Mouse (Mus musculus): ENCODE data around the gene Rftn1.

Rftn1 gene

DNA sequence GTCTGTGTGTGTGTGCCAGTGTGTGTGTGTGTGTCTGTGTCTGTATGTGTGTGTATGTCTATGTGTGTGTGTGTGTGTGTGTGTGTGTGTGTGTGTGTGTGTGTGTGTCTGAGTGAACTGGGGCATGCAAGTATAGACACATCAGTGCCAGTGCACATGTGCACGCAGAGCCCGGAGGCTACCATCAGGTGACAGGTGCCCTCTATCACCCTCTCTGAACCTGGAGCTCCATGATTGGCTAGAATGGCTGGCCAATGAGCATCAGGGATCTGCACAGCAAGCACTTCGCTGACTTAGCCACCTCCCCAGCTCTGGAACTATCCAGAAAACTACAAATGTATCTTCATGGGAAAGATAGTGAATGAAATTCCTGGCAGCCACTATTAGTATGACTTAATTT, 16.7 kb downstream of the Rftn1 start:
- DNase-seq (ENCODE audit: extremely low read depth, low read depth, low spot score), result no peak

GRCm38 (mm10) chr17:50173368-50173767, 17.1 kb downstream of the Rftn1 start:
- no peak for DNase-seq (ENCODE audit: extremely low read depth, low read depth, low spot score)

DNA sequence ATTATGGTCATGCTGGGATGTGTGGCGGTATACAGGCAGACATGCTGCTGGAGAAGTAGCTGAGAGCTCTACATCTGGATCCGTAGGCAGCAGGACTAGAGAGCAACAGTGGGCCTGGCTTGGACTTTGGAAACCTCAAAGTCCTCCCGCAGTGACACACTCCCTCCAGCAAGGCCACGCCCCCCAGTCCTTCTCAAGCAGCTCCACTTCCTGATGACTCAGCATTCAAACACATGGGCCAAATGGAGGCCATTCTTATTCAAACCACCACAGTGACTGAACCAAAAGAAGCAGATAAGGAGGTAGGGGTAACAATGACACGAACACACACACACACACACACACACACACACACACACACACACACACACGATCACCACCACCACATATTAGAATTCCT, 17.7 kb downstream of the Rftn1 start:
- DNase-seq (ENCODE audit: extremely low read depth, low read depth, low spot score), result no peak

GRCm38 (mm10) chr17:50170935-50171545, 19.4 kb downstream of the Rftn1 start:
- DNase-seq (ENCODE audit: extremely low read depth, low read depth, low spot score), result no peak

DNA sequence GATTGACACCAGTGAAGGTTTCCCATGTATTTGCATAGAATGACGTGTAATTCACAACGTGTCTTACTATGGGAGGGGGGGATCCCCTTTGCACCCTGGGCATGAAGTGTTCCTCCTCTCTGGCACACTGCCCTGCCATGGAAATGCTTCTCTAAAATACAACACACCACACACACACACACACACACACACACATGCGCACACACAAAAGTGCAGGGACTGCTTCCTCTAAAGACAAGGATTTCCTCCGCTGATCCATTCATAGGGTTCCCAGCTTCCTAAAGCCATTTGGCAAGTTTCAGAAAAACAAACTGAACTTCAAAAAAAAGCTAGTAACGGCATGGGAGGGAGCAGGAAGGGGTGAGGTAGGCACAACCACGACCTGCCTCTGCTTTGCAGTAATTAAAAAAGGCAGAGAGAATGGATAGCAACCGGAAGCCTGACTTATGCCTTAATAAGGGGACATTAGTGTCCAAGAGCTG, 20.5 kb downstream of the Rftn1 start:
- no peak for DNase-seq (ENCODE audit: extremely low read depth, low read depth, low spot score)

- no peak for DNase-seq (ENCODE audit: extremely low read depth, low read depth, low spot score)
Observed at GRCm38 (mm10) chr17:50160904-50161805, 29.3 kb downstream of the Rftn1 start.

DNA sequence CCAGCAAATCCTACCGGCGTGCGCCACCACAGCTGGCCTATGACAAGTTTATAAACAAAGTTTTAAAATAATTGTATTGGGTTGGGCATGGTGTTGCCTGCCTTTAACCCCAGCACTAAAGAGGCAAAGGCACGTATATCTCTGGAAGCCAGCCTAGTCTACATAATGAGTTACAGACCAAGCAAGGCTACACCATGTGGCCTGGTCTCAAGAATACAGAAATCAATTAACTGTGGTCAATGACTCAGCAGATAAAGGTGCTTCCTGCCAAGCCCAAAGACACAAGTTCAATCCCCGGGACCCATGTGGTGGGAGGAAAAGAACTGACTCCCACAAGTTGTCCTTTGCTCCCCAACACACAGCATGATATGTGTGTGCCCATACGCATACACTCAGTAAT, 30.1 kb downstream of the Rftn1 start:
- no peak for DNase-seq (ENCODE audit: extremely low read depth, low read depth, low spot score)

GRCm38 (mm10) chr17:50159816-50160215, 30.7 kb downstream of the Rftn1 start:
- no peak for DNase-seq (ENCODE audit: extremely low read depth, low read depth, low spot score)

GRCm38 (mm10) chr17:50158565-50158964, 31.9 kb downstream of the Rftn1 start:
- no peak for DNase-seq (ENCODE audit: extremely low read depth, low read depth, low spot score)

DNA sequence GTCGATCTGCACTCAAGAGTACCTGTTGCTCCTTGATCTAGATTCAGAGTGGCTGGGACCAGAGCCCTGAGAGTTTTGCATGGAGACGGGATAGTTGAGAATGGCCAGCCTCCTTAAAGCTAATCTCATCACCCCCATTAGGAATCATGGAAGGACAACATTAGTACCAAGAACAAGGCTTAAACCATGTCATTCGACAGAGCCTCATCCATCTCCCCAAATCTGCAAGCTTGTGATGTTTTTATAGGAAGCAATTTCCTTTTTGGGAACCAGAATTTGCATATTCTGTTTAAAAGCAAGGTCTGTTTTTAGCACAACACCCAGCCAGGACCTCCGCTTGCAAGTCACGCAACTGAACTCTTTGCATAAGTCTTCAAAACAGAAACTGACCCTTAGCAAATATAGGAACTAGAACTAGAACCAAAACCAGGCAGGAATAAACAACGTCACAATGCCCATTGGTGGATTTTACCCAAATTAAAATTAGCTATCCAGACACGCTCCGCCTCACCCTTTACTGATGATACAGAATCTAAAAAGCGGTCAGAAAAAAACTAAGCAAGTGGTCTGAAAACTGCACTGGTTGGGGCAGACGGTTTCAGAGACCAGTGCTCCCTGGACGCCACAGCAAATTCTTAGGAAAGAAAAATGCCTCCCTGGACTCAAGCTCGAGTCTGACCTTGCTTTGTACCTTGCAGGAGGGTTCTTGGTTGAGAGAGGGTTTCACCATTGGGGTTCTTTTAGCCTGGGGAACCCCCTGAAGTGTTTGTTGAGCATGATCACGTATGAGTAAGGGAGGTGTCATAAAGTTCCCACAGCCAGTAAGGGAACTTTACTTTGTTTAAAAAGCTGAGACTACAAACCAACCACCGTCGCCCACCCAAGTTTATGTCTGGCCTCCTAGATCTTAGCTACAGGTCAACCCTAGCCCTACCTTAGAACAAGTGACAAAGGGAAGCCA, 33.0 kb downstream of the Rftn1 start:
- no peak for DNase-seq (ENCODE audit: extremely low read depth, low read depth, low spot score)

DNA sequence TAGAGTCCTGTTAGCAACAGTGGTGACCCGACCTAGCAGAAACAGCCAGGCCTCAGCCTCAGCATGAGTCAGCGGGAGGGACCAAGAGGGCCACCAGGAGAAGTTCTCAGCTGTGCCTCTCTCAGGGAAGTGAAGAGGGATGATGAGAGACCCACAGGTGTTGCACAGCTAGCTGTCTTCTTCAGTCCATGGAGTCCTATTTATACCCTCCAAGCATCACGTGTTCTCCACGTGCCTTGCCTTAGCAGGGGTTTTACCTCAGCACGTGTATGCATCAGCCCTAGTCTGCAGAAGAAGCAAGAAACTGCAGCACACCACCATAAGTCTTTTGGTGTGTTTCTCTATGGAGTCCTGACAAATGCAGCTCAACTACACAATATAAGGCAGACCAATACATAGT, 38.4 kb downstream of the Rftn1 start:
- no peak for DNase-seq (ENCODE audit: extremely low read depth, low read depth, low spot score)

GRCm38 (mm10) chr17:50151208-50151723, 39.2 kb downstream of the Rftn1 start:
- DNase-seq (ENCODE audit: extremely low read depth, low read depth, low spot score), result no peak

- DNase-seq (ENCODE audit: extremely low read depth, low read depth, low spot score), result no peak
Observed at GRCm38 (mm10) chr17:50150416-50151207, 39.9 kb downstream of the Rftn1 start.

DNA sequence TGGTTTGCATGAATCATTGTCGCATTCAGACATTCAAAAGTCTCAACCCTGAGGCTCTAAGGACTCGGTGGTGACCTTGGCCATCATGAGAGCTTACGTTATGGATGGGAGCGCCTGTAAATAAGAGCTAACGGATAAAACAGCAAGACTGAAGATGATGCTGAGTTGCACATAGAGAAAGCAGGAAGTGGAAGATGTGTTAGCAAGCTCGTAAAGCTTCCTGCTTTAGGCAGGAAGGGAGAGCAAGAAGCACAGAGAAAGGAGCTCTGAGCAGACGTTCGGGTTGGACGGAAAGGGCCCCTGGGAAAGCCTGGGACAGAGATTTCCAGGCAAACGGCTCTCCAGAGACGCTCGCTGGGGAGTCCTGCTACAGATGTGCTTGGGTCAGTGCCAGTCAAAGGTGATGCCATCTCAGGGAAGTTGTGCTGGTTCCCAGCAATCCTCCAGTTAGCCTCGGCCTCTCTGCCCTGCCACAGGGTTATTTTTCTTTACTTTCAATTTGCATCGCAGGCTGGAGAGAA, 40.7 kb downstream of the Rftn1 start:
- no peak for DNase-seq (ENCODE audit: extremely low read depth, low read depth, low spot score)

DNA sequence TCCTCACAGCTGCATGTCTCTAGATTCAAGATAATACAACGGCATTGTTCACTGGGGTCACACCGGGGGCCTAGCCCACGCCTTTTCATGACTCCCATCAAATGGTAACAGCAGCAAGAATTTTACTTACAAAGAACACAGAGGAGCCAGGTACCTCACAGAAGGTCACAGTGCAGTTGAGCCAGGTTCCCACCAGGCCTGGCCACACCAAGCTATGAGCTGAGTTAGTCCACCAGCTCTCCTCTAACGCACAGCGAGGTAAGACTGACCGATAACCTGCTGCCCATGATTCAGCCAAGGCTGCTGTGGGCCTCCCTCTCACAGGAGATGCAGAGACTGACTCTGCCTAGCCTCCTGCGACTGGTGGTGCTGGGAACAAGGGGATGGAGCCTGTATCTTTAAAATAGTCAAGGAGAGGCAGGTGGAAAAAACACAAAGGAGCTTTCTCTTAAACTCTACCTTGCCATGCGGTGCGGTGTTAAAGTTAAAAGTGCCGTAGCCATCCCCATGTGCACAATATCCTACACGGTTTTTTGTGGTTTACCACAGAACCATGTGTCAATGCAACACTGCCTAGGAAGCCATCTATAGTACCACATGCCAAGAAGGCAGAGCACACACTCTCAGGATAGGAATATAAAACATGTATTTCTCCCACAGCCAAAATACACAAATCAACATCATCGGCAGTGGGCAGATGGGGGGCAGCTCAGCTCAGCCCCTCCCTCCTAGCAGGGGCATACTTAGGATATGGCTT, 42.5 kb downstream of the Rftn1 start:
- DNase-seq (ENCODE audit: extremely low read depth, low read depth, low spot score), result no peak

DNA sequence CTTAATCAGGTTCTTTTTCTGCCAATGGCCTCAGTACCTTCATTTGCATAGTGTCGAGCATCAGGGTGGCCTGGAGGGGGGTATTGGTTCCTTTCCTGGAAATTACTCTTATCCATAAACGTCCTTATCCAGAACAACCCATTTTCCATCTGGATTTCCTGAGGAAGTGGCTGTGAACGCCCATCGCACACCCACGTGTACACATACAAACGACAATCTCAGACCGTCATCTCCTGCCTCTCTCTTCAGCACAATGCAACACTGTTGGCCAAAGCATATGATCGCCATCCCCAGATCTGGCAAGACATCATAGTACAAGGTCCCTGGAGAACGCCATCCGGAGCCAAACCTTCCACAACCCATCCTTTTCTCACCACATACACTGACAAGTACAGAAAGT, 47.1 kb downstream of the Rftn1 start:
- no peak for DNase-seq (ENCODE audit: extremely low read depth, low read depth, low spot score)

- DNase-seq (ENCODE audit: extremely low read depth, low read depth, low spot score), result no peak
Observed at GRCm38 (mm10) chr17:50142553-50142952, 47.9 kb downstream of the Rftn1 start.

DNA sequence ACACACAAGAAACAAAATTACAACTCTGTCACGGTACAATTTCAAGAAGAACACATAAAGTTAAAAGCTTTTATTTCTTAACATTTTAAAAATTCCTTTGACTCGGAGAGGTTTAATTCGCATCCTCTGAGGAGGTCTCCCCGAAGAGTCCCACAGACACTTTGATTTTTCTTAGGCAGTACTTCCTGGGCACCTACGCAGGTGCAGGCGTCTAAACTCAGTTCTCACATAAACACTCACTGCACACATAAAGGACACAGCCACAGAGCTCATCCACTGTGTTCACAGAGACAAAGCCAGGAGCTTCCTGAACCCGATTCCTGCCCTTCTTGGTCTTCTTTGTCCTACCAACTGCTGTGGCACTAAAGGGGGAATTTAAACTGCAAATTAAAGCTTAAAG, 48.3 kb downstream of the Rftn1 start:
- no peak for DNase-seq (ENCODE audit: extremely low read depth, low read depth, low spot score)

DNA sequence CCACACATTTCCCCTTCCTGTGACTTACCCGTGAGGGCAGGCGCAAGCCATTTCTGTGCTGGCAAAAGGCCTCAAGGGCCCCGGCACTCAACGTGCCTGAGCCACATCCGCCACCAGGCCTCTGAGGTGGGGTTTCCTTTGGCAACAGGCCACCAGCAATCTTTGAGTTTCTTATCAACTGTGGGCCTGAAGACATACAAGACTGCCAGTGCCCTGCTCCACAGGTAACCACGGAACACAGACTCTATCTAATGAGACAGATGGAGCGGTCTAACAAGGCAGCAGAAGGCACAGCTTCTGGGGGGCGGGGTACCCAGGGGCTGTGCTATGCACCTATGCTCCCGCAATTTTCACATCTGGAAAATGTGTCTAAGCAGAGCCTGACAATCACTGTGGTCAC, 54.4 kb downstream of the Rftn1 start:
- DNase-seq (ENCODE audit: extremely low read depth, low read depth, low spot score), result no peak
